Mouse (Mus musculus) kidney, embryonic 16.5 days (tissue): ENCODE measurements around the gene Lin7a. TPM values are rescaled to one million over a fixed set of nuclear protein-coding genes. Genes with fewer than 3 reads are reported as not detected.
A peak's percentile ranks its signal among the peaks of the same experiment; 100 is the strongest.

ENCODE experiments used
- ATAC-seq: fragments of 200-750 bp; cut with Nextera tagmentation; 2 replicates; pipeline ENCODE4 v1.8.0; 2017; ENCODE audit warnings: moderate TSS enrichment; ENCODE audit not compliant: low FRiP score, low TSS enrichment
- H3K27ac ChIP-seq: fragments of 300-500 bp; sonication (generic); 2 replicates; pipeline ENCODE4 v1.5.1; 2014; ENCODE audit warnings: low read length
- H3K27me3 ChIP-seq: fragments of 300-500 bp; sonication (generic); 2 replicates; pipeline ENCODE4 v1.6.1; 2014; ENCODE audit warnings: low read length, control low read depth, mixed read lengths; ENCODE audit not compliant: insufficient read depth
- H3K36me3 ChIP-seq: fragments of 300-500 bp; sonication (generic); 2 replicates; pipeline ENCODE4 v1.6.1; 2014; ENCODE audit warnings: low read length, control low read depth, mixed read lengths; ENCODE audit not compliant: insufficient read depth
- H3K4me1 ChIP-seq: fragments of 300-500 bp; sonication (generic); 2 replicates; pipeline ENCODE4 v1.6.1; 2014; ENCODE audit warnings: low read length, control low read depth, mixed read lengths; ENCODE audit not compliant: insufficient read depth
- H3K4me2 ChIP-seq: fragments of 300-500 bp; sonication (generic); replicated peaks from 2 replicates; pipeline ENCODE4 v1.6.1; 2014; ENCODE audit warnings: low read depth, low read length
- H3K4me3 ChIP-seq: fragments of 300-500 bp; sonication (generic); 2 replicates; pipeline ENCODE4 v1.5.1; 2014; ENCODE audit warnings: mild to moderate bottlenecking, low read length
- H3K9ac ChIP-seq: fragments of 300-500 bp; sonication (generic); replicated peaks from 2 replicates; pipeline ENCODE4 v1.6.1; 2014; ENCODE audit warnings: low read length
- H3K9me3 ChIP-seq: fragments of 300-500 bp; sonication (generic); 2 replicates; pipeline ENCODE4 v1.6.1; 2016; ENCODE audit warnings: low read length, control low read depth
- WGBS: fragments of 180-500 bp; shearing (Covaris S2); extraction: QIAGEN DNeasy Blood & Tissue Kit; methylation state at CpG from one replicate; pipeline ENCODE4 v1.1.7; 2014; 5-methylcytosine and 5-hydroxymethylcytosine counted together
- polyA plus RNA-seq: library from polyadenylated mRNA; unstranded; fragments of >200 nt; fragmentation: Nextera tagmentation; extraction: Ambion mirVana; gene quantifications from 2 replicates; pipeline ENCODE4 v1.2.1, GENCODE M21; 2015

Lin7a gene
- 1.7 and 2.1 TPM in 2 replicates for polyA plus RNA-seq

GRCm38 (mm10) chr10:107271321-107272130 is at the start of gene Lin7a:
Gene Lin7a, plus strand, starts transcription at chr10:107271686.
- WGBS = 2% methylated on average over 37 of the region's 38 CpGs

DNA sequence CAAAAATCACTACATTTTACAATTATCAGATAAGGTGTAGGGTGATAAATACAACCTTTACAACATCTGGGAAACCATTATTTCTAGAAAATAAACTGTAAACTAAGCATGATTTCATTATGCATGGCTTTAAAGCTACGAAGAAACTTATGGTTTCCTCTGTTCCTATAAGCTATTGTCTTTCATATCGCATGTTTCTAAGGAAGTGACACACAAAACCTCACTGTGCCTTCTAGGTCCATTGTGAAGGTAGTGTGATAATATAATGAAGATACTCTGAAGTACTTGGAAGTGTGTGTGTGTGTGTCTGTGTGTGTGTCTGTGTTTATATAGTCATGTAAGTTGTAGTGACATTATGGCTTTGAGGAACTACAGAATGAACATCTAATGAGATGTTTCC is 49.8 kb upstream of the Lin7a start:
- no peaks in the 10 kb centered on the region for H3K9me3 ChIP-seq
- ATAC-seq = no peak
- no peaks in the 10 kb centered on the region for H3K4me1 ChIP-seq
- no peak overlapping the region for H3K27ac ChIP-seq
- no peak overlapping the region for H3K9ac ChIP-seq
- H3K36me3 ChIP-seq = no peaks in the 10 kb centered on the region
- no peak overlapping the region for H3K4me2 ChIP-seq
- no peaks in the 10 kb centered on the region for H3K27me3 ChIP-seq
- no peak overlapping the region for H3K4me3 ChIP-seq
- 85% methylated on average over 2 of the region's 2 CpGs for WGBS

More at GRCm38 (mm10) chr10:107271321-107272130, at the start of gene Lin7a:
- H3K27ac ChIP-seq = no peak within 1 kb of the TSS
- H3K36me3 ChIP-seq = no peaks in the 10 kb centered on the region
- peak within 1 kb of the TSS; percentile 56 for H3K9ac ChIP-seq
- H3K4me2 ChIP-seq = peak within 1 kb of the TSS; percentile 86
- H3K4me1 ChIP-seq = peaks cover 8% of the 10 kb centered on the region
- peak within 1 kb of the TSS; percentile 60 for H3K4me3 ChIP-seq
- H3K9me3 ChIP-seq = no peaks in the 10 kb centered on the region
- peaks cover 27% of the 10 kb centered on the region for H3K27me3 ChIP-seq
- ATAC-seq = peak; percentile 81

GRCm38 (mm10) chr10:107222406-107223185 is 48.9 kb upstream of the Lin7a start:
- no peaks in the 10 kb centered on the region for H3K36me3 ChIP-seq
- H3K9ac ChIP-seq = no peak overlapping the region
- H3K27ac ChIP-seq = no peak overlapping the region
- no peak overlapping the region for H3K4me3 ChIP-seq
- no peak for ATAC-seq
- no peaks in the 10 kb centered on the region for H3K9me3 ChIP-seq
- H3K4me2 ChIP-seq = no peak overlapping the region
- no peaks in the 10 kb centered on the region for H3K4me1 ChIP-seq
- WGBS = 78% methylated on average over 8 of the region's 8 CpGs
- no peaks in the 10 kb centered on the region for H3K27me3 ChIP-seq

- 88% methylated on average over 3 of the region's 3 CpGs for WGBS
- no peaks in the 10 kb centered on the region for H3K36me3 ChIP-seq
- H3K4me3 ChIP-seq = no peak overlapping the region
- no peaks in the 10 kb centered on the region for H3K9me3 ChIP-seq
- H3K27me3 ChIP-seq = no peaks in the 10 kb centered on the region
- no peak overlapping the region for H3K9ac ChIP-seq
- H3K4me2 ChIP-seq = no peak overlapping the region
- H3K27ac ChIP-seq = no peak overlapping the region
- H3K4me1 ChIP-seq = no peaks in the 10 kb centered on the region
- no peak for ATAC-seq
Measured at GRCm38 (mm10) chr10:107223186-107223440, 48.4 kb upstream of the Lin7a start.

GRCm38 (mm10) chr10:107223821-107224220 is 47.7 kb upstream of the Lin7a start:
- Histone ChIP-seq H3K27me3 (no peaks in the 10 kb centered on the region), H3K4me2 (no peak overlapping the region), H3K9ac (no peak overlapping the region), H3K4me1 (no peaks in the 10 kb centered on the region), H3K4me3 (no peak overlapping the region), H3K27ac (no peak overlapping the region), H3K36me3 (no peaks in the 10 kb centered on the region), H3K9me3 (no peaks in the 10 kb centered on the region)
- ATAC-seq = no peak
- 85% methylated on average over 3 of the region's 3 CpGs for WGBS

GRCm38 (mm10) chr10:107224596-107225330 is 46.7 kb upstream of the Lin7a start:
- H3K9ac ChIP-seq = no peak overlapping the region
- H3K4me1 ChIP-seq = no peaks in the 10 kb centered on the region
- no peak overlapping the region for H3K4me3 ChIP-seq
- ATAC-seq = no peak
- H3K4me2 ChIP-seq = no peak overlapping the region
- WGBS = 85% methylated on average over 6 of the region's 6 CpGs
- no peak overlapping the region for H3K27ac ChIP-seq
- no peaks in the 10 kb centered on the region for H3K27me3 ChIP-seq
- no peaks in the 10 kb centered on the region for H3K36me3 ChIP-seq
- H3K9me3 ChIP-seq = no peaks in the 10 kb centered on the region

DNA sequence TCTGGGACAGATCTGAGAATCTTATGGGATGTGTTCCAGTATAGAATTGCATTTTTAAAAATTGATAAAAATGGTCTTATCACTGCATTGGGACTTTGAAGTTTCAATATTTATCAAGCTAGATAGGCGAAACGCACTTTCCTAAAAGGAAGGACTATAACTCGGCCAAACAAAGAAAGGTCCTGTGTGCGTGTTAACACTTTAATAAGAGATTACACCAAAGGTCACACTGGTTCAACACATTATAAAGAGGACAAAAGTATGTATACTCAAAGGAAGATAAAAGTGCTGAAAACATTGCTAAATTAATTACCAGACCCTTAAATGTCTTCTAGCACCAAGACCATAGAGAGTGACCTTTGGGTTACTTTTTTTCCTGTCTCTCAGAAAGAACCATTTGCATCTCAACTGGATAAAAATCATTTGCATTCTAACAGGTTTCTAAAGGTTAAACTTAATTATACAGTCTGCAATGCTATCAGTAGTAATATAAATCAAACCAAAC is 46.1 kb upstream of the Lin7a start:
- no peak overlapping the region for H3K27ac ChIP-seq
- no peak overlapping the region for H3K4me3 ChIP-seq
- no peak overlapping the region for H3K9ac ChIP-seq
- no peaks in the 10 kb centered on the region for H3K9me3 ChIP-seq
- H3K36me3 ChIP-seq = no peaks in the 10 kb centered on the region
- no peaks in the 10 kb centered on the region for H3K4me1 ChIP-seq
- H3K27me3 ChIP-seq = no peaks in the 10 kb centered on the region
- ATAC-seq = no peak
- 91% methylated on average over 4 of the region's 4 CpGs for WGBS
- H3K4me2 ChIP-seq = no peak overlapping the region

DNA sequence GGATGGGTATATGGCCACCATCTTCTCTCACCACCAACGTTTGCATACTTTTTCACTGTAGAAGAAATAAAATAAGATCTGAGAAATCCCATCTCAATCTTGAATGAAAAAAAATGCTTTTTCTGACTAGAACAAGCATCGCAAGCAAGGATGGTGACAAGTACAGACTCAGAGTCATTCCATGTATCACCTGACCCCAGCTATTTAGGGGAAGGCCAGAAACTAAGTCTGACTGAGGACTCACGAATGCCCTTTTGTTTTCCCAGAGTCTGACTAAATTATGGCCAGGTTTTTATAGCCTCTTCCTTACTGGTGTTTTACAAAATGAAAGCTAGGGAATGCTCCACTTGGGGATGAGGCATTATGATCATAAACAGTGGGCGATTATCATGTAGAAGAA is 45.6 kb upstream of the Lin7a start:
- H3K9me3 ChIP-seq = no peaks in the 10 kb centered on the region
- H3K4me1 ChIP-seq = no peaks in the 10 kb centered on the region
- H3K27ac ChIP-seq = no peak overlapping the region
- H3K36me3 ChIP-seq = no peaks in the 10 kb centered on the region
- ATAC-seq = no peak
- H3K4me3 ChIP-seq = no peak overlapping the region
- H3K4me2 ChIP-seq = no peak overlapping the region
- no peaks in the 10 kb centered on the region for H3K27me3 ChIP-seq
- 72% methylated on average over 4 of the region's 4 CpGs for WGBS
- H3K9ac ChIP-seq = no peak overlapping the region

DNA sequence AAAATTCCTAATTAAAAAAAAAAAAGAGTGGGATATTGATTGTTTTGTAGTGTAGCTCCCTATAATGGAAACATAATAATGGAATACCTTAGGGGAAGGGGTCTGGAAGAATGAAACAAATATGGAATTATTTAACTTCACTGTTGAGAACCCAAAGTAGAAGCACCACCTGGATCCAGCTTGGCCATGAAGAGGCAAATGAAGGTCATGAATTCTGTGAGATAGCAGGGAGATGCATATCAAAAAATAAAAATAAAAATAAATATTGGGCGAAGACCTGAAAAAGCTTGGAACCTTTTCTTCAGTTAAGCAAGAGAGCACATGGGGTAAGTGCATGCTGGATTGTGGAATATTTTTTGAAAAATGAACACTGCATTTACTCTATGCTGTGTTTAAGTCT is 43.6 kb upstream of the Lin7a start:
- WGBS = 97% methylated on average over 1 of the region's 1 CpGs
- H3K4me1 ChIP-seq = no peaks in the 10 kb centered on the region
- ATAC-seq = no peak
- no peaks in the 10 kb centered on the region for H3K27me3 ChIP-seq
- H3K9me3 ChIP-seq = no peaks in the 10 kb centered on the region
- no peak overlapping the region for H3K4me2 ChIP-seq
- no peaks in the 10 kb centered on the region for H3K36me3 ChIP-seq
- H3K4me3 ChIP-seq = no peak overlapping the region
- H3K9ac ChIP-seq = no peak overlapping the region
- H3K27ac ChIP-seq = no peak overlapping the region
